In the genomic region with DNA sequence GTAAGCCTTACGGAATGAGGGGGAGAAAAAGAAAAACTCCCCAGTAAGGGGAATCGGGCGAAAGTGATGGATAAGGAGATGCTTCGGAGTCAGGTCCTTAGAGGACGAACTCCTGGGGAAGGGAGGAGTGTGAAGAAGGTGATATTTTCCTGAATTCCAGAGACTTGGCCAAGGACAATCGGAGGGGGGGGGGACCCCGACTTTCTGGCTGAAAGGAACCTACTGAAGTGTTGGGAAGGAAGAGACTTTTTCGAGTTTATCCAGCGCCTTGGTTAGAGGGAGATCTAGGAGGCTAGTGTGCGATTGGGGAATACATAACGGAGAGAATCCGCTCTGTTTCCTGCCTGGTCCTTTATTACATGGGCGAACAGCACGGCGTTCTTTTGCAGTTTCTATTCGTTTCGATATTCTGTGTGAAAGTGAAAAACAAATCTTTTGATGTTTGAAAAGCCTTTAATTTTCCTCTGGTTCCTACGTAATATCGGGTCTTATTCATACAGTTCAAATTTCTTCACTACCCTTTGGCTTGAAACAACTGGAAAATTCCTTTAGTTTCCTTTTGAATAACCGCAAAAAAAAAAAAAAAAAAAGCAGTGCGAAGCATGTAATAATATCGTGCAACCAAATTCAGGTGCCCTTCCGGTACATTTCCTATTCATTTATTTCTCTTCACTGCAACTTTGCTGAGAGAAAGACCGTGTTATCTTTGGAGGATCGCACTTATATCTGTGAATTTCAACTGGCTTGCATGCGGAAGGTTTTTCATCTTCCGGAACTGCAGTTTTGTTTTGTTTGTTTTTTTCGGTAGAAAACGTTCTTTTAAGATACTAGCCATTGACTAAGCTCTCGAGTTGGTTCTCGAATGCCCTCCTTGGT, we compare ENCODE assay signal across 7 mouse cellular contexts. TPM values are rescaled to one million over a fixed set of nuclear protein-coding genes. Genes with fewer than 3 reads are reported as not detected.
A peak's percentile ranks its signal among the peaks of the same experiment; 100 is the strongest.
DNase-seq lines count a peak whose midpoint lies in the region; ATAC-seq and TF ChIP-seq lines count a peak whose summit lies in the region.

No protein-coding gene starts in this region.

- H3K9ac ChIP-seq in lung, embryonic 14.5 days: peak overlapping the region; percentile 78
- H3K9ac ChIP-seq in forebrain, embryonic 14.5 days (ENCODE audit: low read length): peak overlapping the region; percentile 82

- peak overlapping the region; percentile 63 for H3K4me3 ChIP-seq in lung, embryonic 14.5 days (ENCODE audit: low read depth, low read length)
- peak overlapping the region; percentile 57 for H3K4me3 ChIP-seq in forebrain, embryonic 14.5 days (ENCODE audit: low read depth, low read length)
- peak overlapping the region; percentile 70 for H3K4me3 ChIP-seq in limb, embryonic 10.5 days
- H3K4me3 ChIP-seq in olfactory bulb, adult 2 months (ENCODE audit: insufficient read depth, low read depth, low read length): peak overlapping the region; percentile 82

- H3K9me3 ChIP-seq in lung, embryonic 14.5 days (ENCODE audit: low read depth, low read length): no peaks in the 10 kb centered on the region
- no peaks in the 10 kb centered on the region for H3K9me3 ChIP-seq in forebrain, embryonic 14.5 days (replicated peaks; ENCODE audit: control insufficient read depth, low read length)
- no peaks in the 10 kb centered on the region for H3K9me3 ChIP-seq in limb, embryonic 10.5 days (replicated peaks)

- H3K4me1 ChIP-seq in lung, embryonic 14.5 days (ENCODE audit: insufficient read depth): no peaks in the 10 kb centered on the region
- no peaks in the 10 kb centered on the region for H3K4me1 ChIP-seq in forebrain, embryonic 14.5 days (ENCODE audit: control insufficient read depth, insufficient read depth, low read length)
- H3K4me1 ChIP-seq in limb, embryonic 10.5 days: no peaks in the 10 kb centered on the region
- H3K4me1 ChIP-seq in olfactory bulb, adult 2 months (ENCODE audit: control insufficient read depth, insufficient read depth, low read length): no peaks in the 10 kb centered on the region

- TF ChIP-seq CTCF in lung, embryonic 14.5 days (IDR thresholded peaks at IDR 0.05; ENCODE audit: low read depth): no peak
- no peak for TF ChIP-seq CTCF in olfactory bulb, adult 2 months (IDR thresholded peaks at IDR 0.05; ENCODE audit: insufficient read depth, low read depth, low read length)

- H3K4me2 ChIP-seq in lung, embryonic 14.5 days: peak overlapping the region; percentile 64
- H3K4me2 ChIP-seq in forebrain, embryonic 14.5 days (ENCODE audit: low read length): peak overlapping the region; percentile 52

- DNase-seq in lung, embryonic 14.5 days: peak; percentile 38
- DNase-seq in lung, postnatal 4 days: no peak
- DNase-seq in adipocyte (ENCODE audit: low spot score): peak; percentile 16
- DNase-seq in forebrain, embryonic 14.5 days (ENCODE audit: low spot score): peak; percentile 17
- peak; percentile 33 for DNase-seq in limb, embryonic 10.5 days (ENCODE audit: low spot score)
- no peak for DNase-seq in layer of hippocampus, postnatal 25 days (ENCODE audit: extremely low spot score in 1 of 2, low spot score in 1 of 2)

- TF ChIP-seq POLR2A in olfactory bulb, adult 2 months (IDR thresholded peaks at IDR 0.05; ENCODE audit: insufficient read depth, low read depth, low read length): no peak

- no peak for ATAC-seq in lung, embryonic 14.5 days (ENCODE audit: insufficient read depth)
- no peak for ATAC-seq in forebrain, embryonic 14.5 days

- no peaks in the 10 kb centered on the region for H3K27me3 ChIP-seq in lung, embryonic 14.5 days (ENCODE audit: insufficient read depth, low read length)
- no peaks in the 10 kb centered on the region for H3K27me3 ChIP-seq in forebrain, embryonic 14.5 days (replicated peaks; ENCODE audit: control insufficient read depth, insufficient read depth, low read length)
- no peaks in the 10 kb centered on the region for H3K27me3 ChIP-seq in limb, embryonic 10.5 days (ENCODE audit: low read depth, poor library complexity, severe bottlenecking)

- WGBS in lung, embryonic 14.5 days: 9% methylated on average over 31 of the region's 31 CpGs
- 30% methylated on average over 31 of the region's 31 CpGs for WGBS in forebrain, embryonic 14.5 days
- WGBS in limb, embryonic 10.5 days: 20% methylated on average over 31 of the region's 31 CpGs
- WGBS in olfactory bulb, adult 2 months: 20% methylated on average over 31 of the region's 31 CpGs

- no peaks in the 10 kb centered on the region for H3K36me3 ChIP-seq in lung, embryonic 14.5 days (ENCODE audit: insufficient read depth)
- H3K36me3 ChIP-seq in forebrain, embryonic 14.5 days (ENCODE audit: control insufficient read depth, insufficient read depth, low read length): 0 out of 2 replicates have a peak, but pooled peaks cover 2% of the 10 kb centered on the region
- peaks cover 1% of the 10 kb centered on the region; the same call in 1 of the 2 replicates for H3K36me3 ChIP-seq in limb, embryonic 10.5 days

- H3K27ac ChIP-seq in lung, embryonic 14.5 days (ENCODE audit: low read depth): no peak overlapping the region
- H3K27ac ChIP-seq in forebrain, embryonic 14.5 days (ENCODE audit: low read depth, low read length): peak overlapping the region; percentile 98
- peak overlapping the region; percentile 95 for H3K27ac ChIP-seq in limb, embryonic 10.5 days
- peak overlapping the region; percentile 87 for H3K27ac ChIP-seq in olfactory bulb, adult 2 months (ENCODE audit: insufficient read depth, low read depth, low read length)

RNA-seq across cellular contexts. Expression of a gene that starts 1.0 kb away (rescaled TPM):
- 55.1 and 56.5 TPM in 2 replicates for polyA plus RNA-seq in lung, embryonic 14.5 days (2014; fragmentation: Nextera tagmentation; extraction: Ambion mirVana)
- polyA plus RNA-seq in forebrain, embryonic 14.5 days (2014; fragmentation: Nextera tagmentation; extraction: Ambion mirVana): 98.6 and 110 TPM in 2 replicates
- polyA plus RNA-seq in limb, embryonic 10.5 days (2016; fragmentation: Nextera tagmentation; extraction: Ambion mirVana): 78.4 and 98.0 TPM in 2 replicates
- polyA plus RNA-seq in olfactory bulb, adult 2 months (2012; ENCODE audit: insufficient read depth, insufficient read length, low replicate concordance, missing spikeins): not detected in 2 replicates
- total RNA-seq in layer of hippocampus, postnatal 25 days (2021): 10 to 100 TPM; 19.4 to 20.8 TPM

Comparison
In these comparisons a context has a peak if more than half of its experiments do, and no peak if none do; other contexts are left out.
1. DNase-seq: peak in lung, embryonic 14.5 days (single experiment), adipocyte (single experiment), forebrain, embryonic 14.5 days (single experiment) and limb, embryonic 10.5 days (single experiment); none in lung, postnatal 4 days (0 of 2) and layer of hippocampus, postnatal 25 days (0 of 2).
2. Peak in every context shown above with its lines, with median percentiles within 50 percentile points of each other: H3K4me3 ChIP-seq.